Mouse (Mus musculus) heart, embryonic 11.5 days (tissue): ENCODE results near the gene Snrpa. TPM values are rescaled to one million over a fixed set of nuclear protein-coding genes. Genes with fewer than 3 reads are reported as not detected.

Experiments used
- ATAC-seq: fragments of 200-750 bp; cut with Nextera tagmentation; replicated peaks from 2 replicates; pipeline ENCODE4 v1.8.0; 2017; ENCODE audit warnings: moderate library complexity; ENCODE audit not compliant: insufficient number of reproducible peaks, low FRiP score, low TSS enrichment
- H3K27ac ChIP-seq: fragments of 300-500 bp; sonication (generic); 2 replicates; pipeline ENCODE4 v1.5.1; 2014; ENCODE audit warnings: mild to moderate bottlenecking, low read depth, low read length
- H3K27me3 ChIP-seq: fragments of 300-500 bp; sonication (generic); 2 replicates; pipeline ENCODE4 v1.6.1; 2014; ENCODE audit warnings: mild to moderate bottlenecking, low read length, mixed read lengths; ENCODE audit not compliant: control insufficient read depth, insufficient read depth
- H3K36me3 ChIP-seq: fragments of 300-500 bp; sonication (generic); 2 replicates; pipeline ENCODE4 v1.6.1; 2014; ENCODE audit warnings: mild to moderate bottlenecking, low read length, moderate library complexity, mixed read lengths; ENCODE audit not compliant: control insufficient read depth, insufficient read depth
- H3K4me1 ChIP-seq: fragments of 300-500 bp; sonication (generic); 2 replicates; pipeline ENCODE4 v1.6.1; 2014; ENCODE audit warnings: low read length; ENCODE audit not compliant: control insufficient read depth, insufficient read depth
- H3K4me2 ChIP-seq: fragments of 300-500 bp; sonication (generic); 2 replicates; pipeline ENCODE4 v1.6.1; 2014; ENCODE audit warnings: mild to moderate bottlenecking, moderate library complexity
- H3K4me3 ChIP-seq: fragments of 300-500 bp; sonication (generic); 2 replicates; pipeline ENCODE4 v1.5.1; 2014; ENCODE audit warnings: low read depth, low read length
- H3K9ac ChIP-seq: fragments of 300-500 bp; sonication (generic); 2 replicates; pipeline ENCODE4 v1.6.1; 2014; ENCODE audit warnings: mild to moderate bottlenecking, low read depth, low read length, moderate library complexity
- H3K9me3 ChIP-seq: fragments of 300-500 bp; sonication (generic); replicated peaks from 2 replicates; pipeline ENCODE4 v1.6.1; 2016; ENCODE audit warnings: low read length; ENCODE audit not compliant: control insufficient read depth
- WGBS: fragments of 180-500 bp; shearing (Covaris S2); extraction: QIAGEN DNeasy Blood & Tissue Kit; methylation state at CpG from one replicate; pipeline ENCODE4 v1.1.7; 2014; ENCODE audit not compliant: insufficient replicate concordance; 5-methylcytosine and 5-hydroxymethylcytosine counted together
- polyA plus RNA-seq: library from polyadenylated mRNA; unstranded; fragments of >200 nt; fragmentation: Nextera tagmentation; extraction: Ambion mirVana; gene quantifications from 2 replicates; pipeline ENCODE4 v1.2.1, GENCODE M21; 2014

The Snrpa gene
- polyA plus RNA-seq, 1 experiment from 2014 or later, result 210 TPM

DNA sequence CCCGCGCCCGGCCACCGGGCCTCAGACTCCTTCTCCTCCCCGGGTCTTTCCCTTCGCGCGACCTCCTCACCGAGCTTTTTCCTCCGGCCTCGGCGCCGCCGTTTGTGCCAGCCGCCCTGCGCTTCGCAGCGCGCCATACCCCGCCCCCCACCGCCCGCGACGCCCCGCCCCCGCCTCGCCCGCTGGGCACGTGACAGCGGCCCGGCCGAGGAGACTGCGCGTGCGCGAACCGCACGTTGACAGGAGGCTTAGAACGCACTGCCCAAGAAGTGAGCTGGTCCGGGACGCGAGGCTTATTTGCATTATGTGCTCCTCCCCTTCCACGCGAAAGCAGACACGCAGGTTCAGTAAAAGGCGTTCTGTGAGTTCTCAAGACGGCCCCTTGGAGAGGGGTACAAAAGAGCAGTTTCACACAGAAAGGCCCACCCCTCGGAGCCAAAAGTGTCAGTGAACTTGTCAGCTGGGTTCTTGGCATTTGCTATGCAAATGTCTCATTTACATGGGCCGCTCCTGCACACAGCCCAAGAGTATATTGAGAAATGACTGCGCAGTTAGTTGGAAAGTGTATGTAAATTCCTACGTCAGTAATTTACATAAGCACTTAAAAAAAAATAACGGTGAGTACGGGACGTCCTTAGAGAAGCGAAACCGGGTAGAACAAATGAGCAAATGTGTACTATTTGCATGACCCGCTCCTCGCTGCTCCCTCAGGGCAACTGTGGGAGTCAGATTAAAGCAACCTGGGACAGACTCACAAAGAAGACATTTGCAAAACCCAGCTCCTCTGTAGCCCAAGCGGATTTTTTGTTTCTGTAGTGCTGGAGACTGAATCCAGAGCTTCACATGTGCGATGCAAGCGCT is 29.2 kb downstream of the Snrpa start, which contains the start of gene Egln2:
Gene Egln2 (minus strand): TSS at position 189 of the 861 bp plus-strand sequence.
- Histone ChIP-seq H3K4me2 (peak within 1 kb of the TSS; percentile 82), H3K4me3 (peak within 1 kb of the TSS; percentile 78), H3K27me3 (no peaks in the 10 kb centered on the region), H3K9me3 (no peaks in the 10 kb centered on the region), H3K27ac (peak within 1 kb of the TSS; percentile 98), H3K9ac (peak within 1 kb of the TSS; percentile 93), H3K36me3 (peaks cover 7% of the 10 kb centered on the region; the same call in 1 of the 2 replicates), H3K4me1 (peaks cover 31% of the 10 kb centered on the region)
- WGBS, result 2% methylated on average over 59 of the region's 61 CpGs
- ATAC-seq, result peak; percentile 84

DNA sequence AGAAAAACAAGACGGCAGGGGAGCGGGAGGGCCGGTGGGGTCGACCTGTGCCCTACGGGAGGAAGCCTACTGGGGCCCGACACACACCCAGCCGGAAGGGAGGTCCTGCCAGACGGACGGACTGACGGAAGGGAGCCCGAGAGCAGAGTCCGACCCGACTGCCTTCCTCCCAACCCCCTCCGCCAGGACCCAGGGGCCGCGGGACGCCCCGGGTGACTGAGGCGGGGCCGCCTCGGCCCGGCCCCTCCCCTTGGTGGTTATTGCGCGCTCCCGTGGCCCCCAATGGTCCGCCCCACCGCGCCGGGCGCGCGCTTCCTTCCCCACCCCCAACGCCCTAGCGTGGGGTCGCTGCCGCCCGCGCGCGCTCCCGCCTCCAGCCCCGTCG is 29.9 kb downstream of the Snrpa start:
- 0% methylated on average over 25 of the region's 43 CpGs for WGBS
- H3K4me1 ChIP-seq, result peaks cover 31% of the 10 kb centered on the region
- H3K9me3 ChIP-seq, result no peaks in the 10 kb centered on the region
- peak overlapping the region; percentile 98 for H3K27ac ChIP-seq
- peak overlapping the region; percentile 78 for H3K4me3 ChIP-seq
- peak; percentile 81 for ATAC-seq
- peak overlapping the region; percentile 93 for H3K9ac ChIP-seq
- H3K4me2 ChIP-seq, result peak overlapping the region; percentile 82
- H3K27me3 ChIP-seq, result no peaks in the 10 kb centered on the region
- peaks cover 7% of the 10 kb centered on the region; the same call in 1 of the 2 replicates for H3K36me3 ChIP-seq

DNA sequence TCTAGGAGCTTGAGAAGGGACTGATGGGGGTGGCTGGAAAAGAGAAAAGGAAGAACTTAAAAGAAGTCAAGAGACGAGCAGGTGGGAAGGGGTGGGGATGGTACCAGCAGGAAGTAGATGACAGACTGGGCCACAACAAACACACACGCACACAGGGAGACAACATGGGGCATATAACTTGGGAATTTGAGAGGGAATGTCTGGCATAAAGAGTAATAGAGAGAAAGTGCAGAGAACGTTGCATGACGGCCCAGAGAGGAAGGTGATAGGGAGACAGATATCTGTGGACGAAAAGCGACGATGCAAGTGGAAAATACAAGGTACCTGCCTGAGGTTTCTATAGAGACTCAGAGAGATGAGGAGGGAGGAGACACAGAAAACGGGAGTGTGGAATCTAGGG is 30.4 kb downstream of the Snrpa start:
- peaks cover 31% of the 10 kb centered on the region for H3K4me1 ChIP-seq
- peak overlapping the region; percentile 98 for H3K27ac ChIP-seq
- no peaks in the 10 kb centered on the region for H3K9me3 ChIP-seq
- H3K9ac ChIP-seq, result peak overlapping the region; percentile 93
- H3K4me2 ChIP-seq, result peak overlapping the region; percentile 82
- no peaks in the 10 kb centered on the region for H3K27me3 ChIP-seq
- no peak for ATAC-seq
- peaks cover 7% of the 10 kb centered on the region; the same call in 1 of the 2 replicates for H3K36me3 ChIP-seq
- whole genome bisulfite sequencing, result 2% methylated on average over 8 of the region's 8 CpGs
- peak overlapping the region; percentile 78 for H3K4me3 ChIP-seq

DNA sequence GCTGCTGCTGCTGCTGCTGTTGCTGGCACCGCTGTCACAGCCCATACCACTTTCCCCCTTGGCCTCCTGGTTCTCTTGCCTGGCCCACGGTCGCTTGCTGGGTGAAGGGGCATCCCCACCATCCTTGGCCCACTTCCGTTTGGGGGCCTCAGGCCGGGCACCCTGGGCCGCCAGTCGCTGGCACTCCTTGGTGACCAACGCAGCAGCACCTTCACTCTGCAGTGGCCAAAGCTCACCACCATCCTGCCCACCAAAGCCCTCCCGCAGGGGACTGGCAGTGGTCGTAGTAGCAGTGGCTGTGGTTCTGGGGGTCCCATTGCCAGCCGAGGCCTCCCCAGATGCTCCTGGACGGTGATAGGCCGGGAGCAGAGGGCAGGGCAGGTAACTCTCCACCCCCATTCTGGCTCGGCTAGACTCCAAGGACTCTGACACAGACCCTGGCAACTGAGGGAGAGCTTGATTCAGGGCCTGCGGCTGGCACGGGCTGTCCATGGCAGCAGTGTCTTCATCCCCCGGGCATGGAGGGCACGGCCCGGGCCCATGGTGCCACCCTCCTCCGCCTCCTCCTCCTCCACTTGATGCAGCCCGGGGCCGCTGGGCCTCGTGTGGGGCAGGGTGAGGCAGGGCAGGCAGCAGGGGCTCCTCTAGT is 30.9 kb downstream of the Snrpa start:
- H3K27me3 ChIP-seq, result no peaks in the 10 kb centered on the region
- peak overlapping the region; percentile 82 for H3K4me2 ChIP-seq
- H3K36me3 ChIP-seq, result peaks cover 7% of the 10 kb centered on the region; the same call in 1 of the 2 replicates
- H3K4me1 ChIP-seq, result peaks cover 31% of the 10 kb centered on the region
- no peaks in the 10 kb centered on the region for H3K9me3 ChIP-seq
- H3K4me3 ChIP-seq, result peak overlapping the region; percentile 78
- peak overlapping the region; percentile 93 for H3K9ac ChIP-seq
- H3K27ac ChIP-seq, result peak overlapping the region; percentile 98; the same call in 1 of the 2 replicates
- no peak for ATAC-seq
- WGBS, result 70% methylated on average over 23 of the region's 23 CpGs

DNA sequence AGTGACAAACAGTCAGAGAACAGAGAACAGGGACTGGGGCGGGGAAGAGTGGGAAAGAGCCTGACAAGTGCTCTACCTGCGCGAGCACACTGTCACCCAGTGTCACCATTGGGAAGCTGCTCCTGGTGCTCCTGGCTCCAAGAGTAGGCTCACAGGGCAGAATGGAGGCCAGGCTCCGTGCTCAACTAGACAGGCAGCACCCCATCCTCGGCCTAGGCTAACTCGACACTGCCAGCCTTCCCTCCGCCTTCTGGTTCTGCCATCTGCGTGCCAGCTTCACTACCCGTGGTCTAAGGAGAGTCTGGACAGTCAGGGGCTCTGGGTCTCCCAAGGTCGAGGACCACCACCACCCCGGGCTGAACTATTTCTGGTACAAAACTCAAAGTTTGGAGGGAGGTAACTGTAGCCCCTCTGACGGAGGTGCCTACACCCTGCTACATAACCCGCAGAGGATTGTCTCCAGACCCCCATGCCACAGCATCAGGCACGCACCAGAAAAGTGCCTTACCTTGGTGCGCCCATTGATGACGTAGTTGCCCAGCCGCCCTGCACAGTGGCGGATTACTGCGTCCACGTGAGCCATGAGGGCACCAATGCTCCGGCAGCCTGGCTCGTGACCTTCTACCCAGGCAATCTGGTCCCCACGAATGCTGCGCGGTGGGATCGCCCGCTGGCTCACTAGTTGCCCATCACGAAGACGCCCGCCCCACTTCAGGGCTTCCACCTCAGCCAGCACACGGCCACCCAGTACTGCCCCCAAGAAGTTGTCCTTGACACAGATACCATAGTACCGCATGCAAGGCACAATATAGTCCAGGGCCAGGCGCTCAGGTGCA is 31.7 kb downstream of the Snrpa start:
- H3K4me2 ChIP-seq, result peak overlapping the region; percentile 82
- no peak overlapping the region for H3K27ac ChIP-seq
- H3K4me3 ChIP-seq, result peak overlapping the region; percentile 78; the same call in 1 of the 2 replicates
- peak overlapping the region; percentile 47 for H3K9ac ChIP-seq
- WGBS, result 77% methylated on average over 33 of the region's 33 CpGs
- peaks cover 31% of the 10 kb centered on the region for H3K4me1 ChIP-seq
- no peak for ATAC-seq
- no peaks in the 10 kb centered on the region for H3K27me3 ChIP-seq
- H3K36me3 ChIP-seq, result peaks cover 7% of the 10 kb centered on the region; the same call in 1 of the 2 replicates
- H3K9me3 ChIP-seq, result no peaks in the 10 kb centered on the region

DNA sequence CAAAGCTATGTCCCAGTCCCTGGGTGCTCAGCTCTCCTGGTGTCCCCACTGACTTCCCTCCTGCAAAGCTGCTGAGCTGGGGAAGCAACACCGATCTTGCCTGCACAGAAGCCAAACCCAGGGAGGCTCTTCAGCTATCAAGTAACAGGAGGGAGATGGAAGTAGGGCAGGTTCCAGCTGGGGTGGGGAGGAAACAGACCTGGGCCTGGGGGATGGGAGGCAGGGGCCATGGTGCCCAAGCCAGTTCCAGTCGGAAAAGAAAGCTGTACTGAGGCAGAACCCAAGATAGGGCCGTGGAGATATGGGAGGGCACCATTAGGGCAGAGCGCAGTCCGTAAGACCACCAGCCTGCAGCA is 32.6 kb downstream of the Snrpa start:
- Histone ChIP-seq H3K4me2 (peak overlapping the region; percentile 82; the same call in 1 of the 2 replicates), H3K9me3 (no peaks in the 10 kb centered on the region), H3K4me3 (peak overlapping the region; percentile 8; the same call in 1 of the 2 replicates), H3K27me3 (no peaks in the 10 kb centered on the region), H3K27ac (no peak overlapping the region), H3K9ac (no peak overlapping the region), H3K4me1 (peaks cover 31% of the 10 kb centered on the region), H3K36me3 (peaks cover 15% of the 10 kb centered on the region)
- 70% methylated on average over 5 of the region's 5 CpGs for WGBS
- no peak for ATAC-seq

DNA sequence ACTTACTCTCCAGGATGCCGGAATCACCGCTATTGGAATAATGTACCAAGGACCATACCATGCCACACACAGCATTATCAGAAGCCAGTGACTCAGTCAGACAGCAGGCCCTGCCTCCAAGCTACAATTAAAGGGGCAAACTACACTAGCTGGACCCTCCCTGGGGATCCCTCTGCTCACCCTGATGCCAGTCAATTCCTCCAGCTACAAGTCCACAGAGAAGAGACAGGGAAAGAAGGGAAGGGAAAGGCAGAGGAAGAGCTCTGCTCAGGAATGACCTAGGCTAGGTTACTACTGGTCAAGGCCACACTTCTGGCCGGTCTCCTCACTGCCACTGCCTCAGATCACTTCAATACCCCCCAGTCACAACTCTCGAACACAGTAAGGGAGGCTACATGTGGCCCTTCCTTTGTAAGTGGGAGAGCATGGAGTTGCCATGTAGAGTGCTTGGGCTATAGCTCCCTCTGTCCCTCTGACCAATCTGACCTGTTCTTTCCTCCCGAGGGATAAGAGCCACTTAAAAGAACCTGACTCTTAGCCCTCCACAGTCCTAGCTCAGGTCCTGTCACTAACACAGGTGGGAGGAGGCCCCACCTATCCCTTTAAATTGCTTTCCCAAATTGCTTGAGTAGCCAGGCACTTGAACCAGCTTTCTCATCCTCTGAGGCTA is 33.2 kb downstream of the Snrpa start:
- Histone ChIP-seq H3K4me1 (peaks cover 31% of the 10 kb centered on the region), H3K4me3 (no peak overlapping the region), H3K9me3 (no peaks in the 10 kb centered on the region), H3K36me3 (peaks cover 19% of the 10 kb centered on the region), H3K9ac (no peak overlapping the region), H3K27ac (no peak overlapping the region), H3K4me2 (peak overlapping the region; percentile 82; the same call in 1 of the 2 replicates), H3K27me3 (no peaks in the 10 kb centered on the region)
- WGBS, result 79% methylated on average over 5 of the region's 5 CpGs
- ATAC-seq, result no peak
